Mouse (Mus musculus) cerebellum, postnatal 14 days (tissue): ENCODE measurements around the gene Stil.

Experiments used
- DNase-seq, 2 experiments: peaks; one replicate each; pipeline ENCODE4 v3.0.0; 2021; ENCODE audit warnings: mixed read lengths in 2 of 2

Stil gene

DNA sequence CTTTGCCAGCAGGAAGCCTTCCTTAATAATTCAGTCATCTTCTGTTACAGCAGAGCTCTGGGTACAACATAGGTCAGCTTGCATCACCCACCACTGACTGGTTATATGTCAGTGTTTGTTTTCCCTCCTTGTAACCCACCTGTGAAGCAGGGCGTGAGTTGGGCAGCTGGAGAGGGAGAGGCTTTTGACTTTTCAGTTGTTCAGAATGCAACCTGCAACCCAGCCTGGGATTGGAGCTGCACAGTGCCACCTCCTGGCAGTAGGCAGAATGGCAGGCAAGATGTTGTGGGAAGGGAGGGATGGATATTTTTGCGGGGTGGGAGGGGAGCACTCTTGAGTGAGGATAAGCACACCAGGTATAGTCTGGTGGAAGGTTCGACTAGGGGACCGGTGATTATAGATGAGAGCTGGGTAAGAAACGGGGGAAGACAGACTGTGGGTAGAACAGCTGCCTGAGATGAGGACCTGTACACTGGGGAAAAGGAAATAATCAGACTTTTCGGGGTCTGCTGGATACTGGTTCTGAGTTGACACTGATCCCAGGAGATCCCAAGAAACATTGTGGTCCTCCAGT, 85.7 kb downstream of the Stil start:
- peak; percentile 62 to 75 for DNase-seq

DNA sequence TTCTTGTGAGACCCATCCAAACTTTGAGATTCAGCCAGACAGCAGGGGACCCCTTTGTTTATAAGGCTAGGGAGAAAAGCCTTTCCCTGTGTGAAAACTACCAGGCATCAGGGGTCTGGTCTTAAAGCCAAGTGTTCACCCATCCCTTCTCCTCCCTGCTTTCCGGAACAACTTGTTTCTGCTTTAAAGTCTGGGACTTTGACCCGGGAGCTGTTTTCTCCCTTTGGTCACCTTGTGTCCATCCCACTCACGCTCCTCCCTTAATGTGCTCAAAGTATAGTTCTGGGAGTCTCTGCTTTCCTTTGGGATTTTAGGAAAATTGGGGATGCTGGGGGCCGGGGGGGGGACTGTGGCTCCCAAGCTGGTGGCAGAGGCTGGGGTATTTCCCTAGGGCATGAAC, 86.3 kb downstream of the Stil start:
- DNase-seq = no peak

DNA sequence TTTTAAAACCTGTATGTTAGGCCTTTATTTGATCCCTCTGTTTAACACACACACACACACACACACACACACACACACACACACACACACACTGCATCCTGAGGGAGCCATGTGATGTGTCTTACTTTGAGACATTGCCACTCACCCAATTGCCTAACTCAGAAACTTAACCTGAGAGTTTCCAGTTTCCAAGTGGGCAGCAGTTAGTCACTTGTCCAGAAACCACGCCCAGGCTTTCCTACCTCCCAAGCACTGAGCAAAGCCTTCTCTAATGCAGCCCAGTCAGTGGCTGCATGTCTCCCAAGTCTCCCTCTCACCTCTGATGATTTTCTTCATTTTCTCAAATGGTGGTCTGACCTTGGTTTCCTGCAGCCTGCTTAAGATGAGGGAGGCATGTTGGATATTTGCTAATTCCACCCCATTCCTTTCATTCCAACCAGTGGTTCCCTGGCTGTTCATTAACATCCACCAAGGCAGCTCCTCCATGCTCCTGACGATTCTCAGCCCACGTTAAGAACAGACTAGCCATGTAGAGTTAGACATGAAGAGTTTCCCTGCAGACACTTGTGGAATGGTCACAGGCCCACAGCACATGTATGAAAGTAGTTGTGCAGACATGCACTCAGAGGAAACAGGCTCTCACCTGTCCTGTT, 86.9 kb downstream of the Stil start:
- DNase-seq = no peak

DNA sequence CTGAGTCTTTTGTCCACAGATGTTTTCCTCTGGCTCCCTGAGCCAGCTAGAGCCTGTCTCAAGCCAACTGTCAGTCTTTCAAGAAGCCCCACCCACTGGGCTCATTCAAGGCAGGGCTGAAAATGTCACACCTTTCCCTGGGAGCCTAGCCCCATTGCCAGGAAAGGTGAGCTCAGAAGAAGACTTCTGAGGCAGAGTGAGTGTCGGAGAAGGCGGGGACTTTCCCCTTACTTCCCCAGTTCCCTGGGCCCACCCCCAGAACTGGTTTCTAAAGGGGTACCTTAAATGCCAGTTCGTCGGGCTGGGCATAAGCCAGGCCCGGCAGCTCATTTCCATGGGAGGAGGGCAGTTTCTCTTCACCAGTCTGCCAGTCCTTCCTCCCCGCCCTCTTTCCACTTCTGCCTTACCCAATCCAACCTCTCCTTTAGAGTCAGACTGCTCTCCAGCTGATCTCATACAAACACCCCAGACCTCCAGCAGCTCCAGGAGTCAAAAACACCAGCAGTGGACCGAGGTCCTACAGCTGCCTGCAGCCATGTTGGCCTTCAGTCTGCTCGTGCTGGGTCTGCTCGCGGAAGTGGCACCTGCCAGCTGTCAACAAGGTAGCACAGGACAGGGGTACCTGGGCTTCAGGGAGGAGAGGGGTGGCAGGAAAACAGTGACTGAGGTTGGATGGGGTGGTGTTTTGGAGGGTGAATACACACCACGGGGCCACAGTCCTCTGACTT, 88.8 kb downstream of the Stil start, which contains the start of gene Pdzk1ip1:
TSS of gene Pdzk1ip1 (plus strand) at position 98 of the 728 bp plus-strand sequence.
- no peak for DNase-seq

DNA sequence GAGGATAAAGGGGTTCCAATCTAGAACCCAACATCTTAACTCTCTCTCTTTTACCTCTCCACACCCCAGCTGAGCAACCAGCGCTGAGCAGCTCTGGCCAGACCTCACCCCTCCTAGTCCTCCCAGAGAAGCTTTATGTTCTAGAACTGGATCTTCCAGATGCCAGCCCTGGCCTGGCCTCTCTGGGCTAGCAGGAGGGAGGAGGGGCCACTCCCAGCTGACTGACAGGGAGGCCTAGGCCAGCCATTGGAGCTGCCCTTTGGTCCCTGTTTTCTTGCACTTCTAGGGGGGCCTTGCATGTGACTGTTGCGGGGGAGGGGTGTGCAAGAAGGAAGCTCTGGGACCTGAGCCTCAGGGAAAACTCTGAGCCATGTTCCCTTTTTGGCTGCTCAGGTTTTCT, 90.6 kb downstream of the Stil start:
- DNase-seq = no peak

DNA sequence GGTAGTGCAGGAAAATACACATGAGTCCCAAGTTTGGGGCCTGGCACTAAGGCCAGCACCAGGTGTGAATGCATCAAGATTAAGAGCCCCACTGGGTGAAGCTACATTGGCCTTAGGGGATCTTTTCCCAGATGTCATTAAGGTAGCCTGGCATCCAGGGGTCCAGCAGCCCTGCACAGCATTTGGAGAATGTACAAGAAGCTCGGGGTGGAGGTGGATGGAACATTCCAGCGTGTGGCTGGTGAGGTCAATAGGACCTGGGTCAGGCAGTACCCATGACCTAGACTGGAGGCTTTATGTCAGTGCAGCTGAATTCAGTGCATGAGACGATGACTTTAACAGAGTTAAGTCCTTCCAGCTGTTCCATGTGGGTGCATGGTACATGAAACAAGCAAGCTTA, 91.8 kb downstream of the Stil start:
- no peak for DNase-seq
